Mouse (Mus musculus): ENCODE data around the gene Batf2.
"Not testable (repeated sequence)": the region's sequence is repeated elsewhere in the genome, so short reads cannot be mapped to it uniquely, and the experiment has no call there.

DNA sequence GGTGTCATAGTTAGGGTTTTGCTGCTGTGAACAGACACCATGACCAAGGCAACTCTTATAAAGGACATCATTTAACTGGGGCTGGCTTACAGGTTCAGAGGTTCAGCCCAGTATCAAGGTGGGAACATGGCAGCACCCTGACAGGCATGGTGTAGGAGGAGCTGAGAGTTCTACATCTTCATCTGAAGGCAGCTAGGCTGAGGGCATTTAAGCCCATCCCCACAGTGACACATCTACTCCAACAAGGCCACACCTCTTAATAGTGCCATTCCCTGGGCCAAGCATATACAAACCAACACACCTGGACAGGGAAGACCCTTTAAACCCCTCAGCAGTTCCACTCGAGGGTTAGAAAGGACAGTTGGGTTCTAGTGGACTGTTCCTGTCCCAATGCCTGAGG is 7.6 kb upstream of the Batf2 start:
- not testable (repeated sequence) for TF ChIP-seq CTCF (IDR thresholded peaks at IDR 0.05; ENCODE audit: control insufficient read depth, insufficient read depth, low read length); POLR2A (IDR thresholded peaks at IDR 0.05; ENCODE audit: borderline replicate concordance, control insufficient read depth, low read depth, low read length)
